Mouse (Mus musculus): ENCODE results near the gene Vgll1.

Vgll1 gene

GRCm38 (mm10) chrX:57087806-57088205 is at the start of gene Vgll1:
Vgll1 (plus strand) TSS chrX:57088106.
- in situ Hi-C loops (cut with MboI, MseI) = no loop called here

GRCm38 (mm10) chrX:57042774-57043173 is 45.1 kb upstream of the Vgll1 start, which contains the start of gene Brs3:
Brs3 (plus strand) TSS chrX:57043074.
- in situ Hi-C loops (cut with MboI, MseI) = no loop called here

GRCm38 (mm10) chrX:57043869-57044268 is 44.0 kb upstream of the Vgll1 start:
- in situ Hi-C loops (cut with MboI, MseI) = no loop called here

- in situ Hi-C loops (cut with MboI, MseI) = no loop called here
These were observed 35.1 kb upstream of the Vgll1 start for GRCm38 (mm10) chrX:57052848-57053173.

GRCm38 (mm10) chrX:57053174-57053992 is 34.5 kb upstream of the Vgll1 start, which contains the start of gene Htatsf1:
Htatsf1 (plus strand) TSS chrX:57053583.
- in situ Hi-C loops (cut with MboI, MseI) = no loop called here

GRCm38 (mm10) chrX:57053993-57054385 is 33.9 kb upstream of the Vgll1 start:
- in situ Hi-C loops (cut with MboI, MseI) = no loop called here

- in situ Hi-C loops (cut with MboI, MseI) = no loop called here
These were observed 6.4 kb upstream of the Vgll1 start for GRCm38 (mm10) chrX:57081496-57081895.

GRCm38 (mm10) chrX:57103415-57103814 is 15.5 kb downstream of the Vgll1 start:
- in situ Hi-C loops (cut with MboI, MseI) = no loop called here

- in situ Hi-C loops (cut with MboI, MseI) = no loop called here
These were observed 19.1 kb downstream of the Vgll1 start for GRCm38 (mm10) chrX:57106956-57107355.

- in situ Hi-C loops (cut with MboI, MseI) = no loop called here
These were observed 30.2 kb downstream of the Vgll1 start for GRCm38 (mm10) chrX:57118143-57118542.

- in situ Hi-C loops (cut with MboI, MseI) = no loop called here
These were observed 32.9 kb downstream of the Vgll1 start for GRCm38 (mm10) chrX:57120768-57121167.

GRCm38 (mm10) chrX:57130633-57131032 is 42.7 kb downstream of the Vgll1 start:
- in situ Hi-C loops (cut with MboI, MseI) = no loop called here

GRCm38 (mm10) chrX:57137627-57138026 is 49.7 kb downstream of the Vgll1 start:
- in situ Hi-C loops (cut with MboI, MseI) = no loop called here

- in situ Hi-C loops (cut with MboI, MseI) = no loop called here
These were observed 65.6 kb downstream of the Vgll1 start for GRCm38 (mm10) chrX:57153520-57153919.

All from T-helper 1 cell (primary cell).